Mouse (Mus musculus): ENCODE measurements around the gene Rnf225. TPM values are rescaled to one million over a fixed set of nuclear protein-coding genes. Genes with fewer than 3 reads are reported as not detected.

The Rnf225 gene
- polyA plus RNA-seq, 1 experiment from 2014 or later = 0.74 TPM

GRCm38 (mm10) chr7:12966104-12966845 lies 39.1 kb downstream of the Rnf225 start:
- peak overlapping the region; percentile 90 for H3K4me3 ChIP-seq
- no peaks in the 10 kb centered on the region for H3K9me3 ChIP-seq (replicated peaks)
- peak overlapping the region; percentile 90 for H3K27ac ChIP-seq
- WGBS = under 1% methylated on average over 29 of the region's 29 CpGs
- peak overlapping the region; percentile 95 for H3K4me2 ChIP-seq
- peak; percentile 57 for ATAC-seq
- peaks cover 25% of the 10 kb centered on the region for H3K4me1 ChIP-seq
- peak overlapping the region; percentile 94 for H3K9ac ChIP-seq
- H3K27me3 ChIP-seq = no peaks in the 10 kb centered on the region
- H3K36me3 ChIP-seq (ENCODE audit: poor library complexity, severe bottlenecking) = peaks cover 29% of the 10 kb centered on the region

GRCm38 (mm10) chr7:12970906-12971305 lies 43.7 kb downstream of the Rnf225 start:
- Histone ChIP-seq H3K4me1 (peaks cover 17% of the 10 kb centered on the region), H3K9ac (no peak overlapping the region), H3K27me3 (no peaks in the 10 kb centered on the region), H3K27ac (no peak overlapping the region), H3K36me3 (ENCODE audit: poor library complexity, severe bottlenecking) (peaks cover 55% of the 10 kb centered on the region), H3K9me3 (replicated peaks) (no peaks in the 10 kb centered on the region), H3K4me3 (no peak overlapping the region), H3K4me2 (no peak overlapping the region)
- whole genome bisulfite sequencing = 97% methylated on average over 25 of the region's 25 CpGs
- ATAC-seq = no peak

GRCm38 (mm10) chr7:12977682-12978389 lies 50.6 kb downstream of the Rnf225 start, which contains the start of gene Zfp446:
TSS of gene Zfp446 (plus strand) at chr7:12977848.
- peaks cover 19% of the 10 kb centered on the region for H3K4me1 ChIP-seq
- H3K9ac ChIP-seq = peak within 1 kb of the TSS; percentile 62
- peaks cover 22% of the 10 kb centered on the region; the same call in 1 of the 2 replicates for H3K36me3 ChIP-seq (ENCODE audit: poor library complexity, severe bottlenecking)
- H3K4me3 ChIP-seq = peak within 1 kb of the TSS; percentile 67
- H3K4me2 ChIP-seq = peak within 1 kb of the TSS; percentile 63
- ATAC-seq = peak; percentile 99
- H3K27me3 ChIP-seq = no peaks in the 10 kb centered on the region
- no peaks in the 10 kb centered on the region for H3K9me3 ChIP-seq (replicated peaks)
- under 1% methylated on average over 49 of the region's 49 CpGs for WGBS
- H3K27ac ChIP-seq = peak within 1 kb of the TSS; percentile 94

GRCm38 (mm10) chr7:12978931-12979722 lies 51.9 kb downstream of the Rnf225 start:
- ATAC-seq = no peak
- peak overlapping the region; percentile 94; the same call in 1 of the 2 replicates for H3K27ac ChIP-seq
- peak overlapping the region; percentile 67 for H3K4me3 ChIP-seq
- H3K9me3 ChIP-seq (replicated peaks) = no peaks in the 10 kb centered on the region
- WGBS = 92% methylated on average over 18 of the region's 18 CpGs
- H3K36me3 ChIP-seq (ENCODE audit: poor library complexity, severe bottlenecking) = 0 out of 2 replicates have a peak, but pooled peaks cover 11% of the 10 kb centered on the region
- peaks cover 19% of the 10 kb centered on the region for H3K4me1 ChIP-seq
- peak overlapping the region; percentile 63 for H3K4me2 ChIP-seq
- H3K9ac ChIP-seq = peak overlapping the region; percentile 62; the same call in 1 of the 2 replicates
- no peaks in the 10 kb centered on the region for H3K27me3 ChIP-seq

- Histone ChIP-seq H3K9ac (no peak overlapping the region; the same call in 1 of the 2 replicates), H3K27me3 (no peaks in the 10 kb centered on the region), H3K27ac (no peak overlapping the region), H3K4me3 (no peak overlapping the region), H3K36me3 (ENCODE audit: poor library complexity, severe bottlenecking) (0 out of 2 replicates have a peak, but pooled peaks cover 11% of the 10 kb centered on the region), H3K4me1 (peaks cover 19% of the 10 kb centered on the region), H3K9me3 (replicated peaks) (no peaks in the 10 kb centered on the region), H3K4me2 (no peak overlapping the region)
- WGBS = 86% methylated on average over 6 of the region's 6 CpGs
- no peak for ATAC-seq
Observed at GRCm38 (mm10) chr7:12979776-12980175, 52.6 kb downstream of the Rnf225 start.

- peaks cover 19% of the 10 kb centered on the region for H3K4me1 ChIP-seq
- 92% methylated on average over 7 of the region's 7 CpGs for WGBS
- H3K9me3 ChIP-seq (replicated peaks) = no peaks in the 10 kb centered on the region
- H3K4me2 ChIP-seq = no peak overlapping the region
- 0 out of 2 replicates have a peak, but pooled peaks cover 11% of the 10 kb centered on the region for H3K36me3 ChIP-seq (ENCODE audit: poor library complexity, severe bottlenecking)
- no peak overlapping the region for H3K9ac ChIP-seq
- no peak overlapping the region for H3K27ac ChIP-seq
- H3K4me3 ChIP-seq = no peak overlapping the region
- ATAC-seq = no peak
- no peaks in the 10 kb centered on the region for H3K27me3 ChIP-seq
Observed at GRCm38 (mm10) chr7:12980291-12980690, 53.1 kb downstream of the Rnf225 start.

Other genes starting within 250 kb of the Rnf225 start
- not detected in 2 replicates for gene Vmn2r55, start 242.4 kb upstream of the Rnf225 start, polyA plus RNA-seq (2015; fragmentation: Nextera tagmentation; extraction: Ambion mirVana)
- gene Vmn2r56, start 192.4 kb upstream of the Rnf225 start, polyA plus RNA-seq (2015; fragmentation: Nextera tagmentation; extraction: Ambion mirVana) = not detected in 2 replicates
- gene Zscan18, start 123.8 kb upstream of the Rnf225 start, polyA plus RNA-seq (2015; fragmentation: Nextera tagmentation; extraction: Ambion mirVana) = 11.4 and 14.9 TPM in 2 replicates
- gene Zfp329, start 108.6 kb upstream of the Rnf225 start, polyA plus RNA-seq (2015; fragmentation: Nextera tagmentation; extraction: Ambion mirVana) = 31.0 and 31.4 TPM in 2 replicates
- 32.6 and 33.3 TPM in 2 replicates for gene Zfp110, start 92.7 kb upstream of the Rnf225 start, polyA plus RNA-seq (2015; fragmentation: Nextera tagmentation; extraction: Ambion mirVana)
- 7.0 and 7.5 TPM in 2 replicates for gene Zfp128, start 46.2 kb upstream of the Rnf225 start, polyA plus RNA-seq (2015; fragmentation: Nextera tagmentation; extraction: Ambion mirVana)
- 11.8 and 13.6 TPM in 2 replicates for gene Zscan22, start 29.6 kb upstream of the Rnf225 start, polyA plus RNA-seq (2015; fragmentation: Nextera tagmentation; extraction: Ambion mirVana)
- 820 and 824 TPM in 2 replicates for gene Rps5, start 5.1 kb upstream of the Rnf225 start, polyA plus RNA-seq (2015; fragmentation: Nextera tagmentation; extraction: Ambion mirVana)
- gene Zfp324, start 38.4 kb downstream of the Rnf225 start, polyA plus RNA-seq (2015; fragmentation: Nextera tagmentation; extraction: Ambion mirVana) = 12.3 and 12.5 TPM in 2 replicates
- gene Zfp446, start 50.4 kb downstream of the Rnf225 start, polyA plus RNA-seq (2015; fragmentation: Nextera tagmentation; extraction: Ambion mirVana) = 12.7 and 14.5 TPM in 2 replicates
- 0.12 and 0.53 TPM in 2 replicates for gene Slc27a5, start 70.8 kb downstream of the Rnf225 start, polyA plus RNA-seq (2015; fragmentation: Nextera tagmentation; extraction: Ambion mirVana)
- gene Trim28, start 71.7 kb downstream of the Rnf225 start, polyA plus RNA-seq (2015; fragmentation: Nextera tagmentation; extraction: Ambion mirVana) = 270 and 289 TPM in 2 replicates
- gene Zbtb45, start 82.6 kb downstream of the Rnf225 start, polyA plus RNA-seq (2015; fragmentation: Nextera tagmentation; extraction: Ambion mirVana) = 32.8 and 37.1 TPM in 2 replicates
- 164 and 168 TPM in 2 replicates for gene Chmp2a, start 107.4 kb downstream of the Rnf225 start, polyA plus RNA-seq (2015; fragmentation: Nextera tagmentation; extraction: Ambion mirVana)
- gene Ube2m, start 110.9 kb downstream of the Rnf225 start, polyA plus RNA-seq (2015; fragmentation: Nextera tagmentation; extraction: Ambion mirVana) = 44.0 and 53.7 TPM in 2 replicates
- 5.1 and 6.0 TPM in 2 replicates for gene Mzf1, start 127.3 kb downstream of the Rnf225 start, polyA plus RNA-seq (2015; fragmentation: Nextera tagmentation; extraction: Ambion mirVana)
- gene Vmn1r85, start 167.8 kb downstream of the Rnf225 start, polyA plus RNA-seq (2015; fragmentation: Nextera tagmentation; extraction: Ambion mirVana) = not detected in 2 replicates
- gene Vmn1r86, start 192.5 kb downstream of the Rnf225 start, polyA plus RNA-seq (2015; fragmentation: Nextera tagmentation; extraction: Ambion mirVana) = not detected in 2 replicates
- not detected in 2 replicates for gene Vmn1r87, start 212.7 kb downstream of the Rnf225 start, polyA plus RNA-seq (2015; fragmentation: Nextera tagmentation; extraction: Ambion mirVana)
- not detected in 2 replicates for gene Vmn1r88, start 232.2 kb downstream of the Rnf225 start, polyA plus RNA-seq (2015; fragmentation: Nextera tagmentation; extraction: Ambion mirVana)

Data from forebrain, embryonic 13.5 days (tissue).